Mouse (Mus musculus) heart, embryonic 10.5 days (tissue): ENCODE measurements around the gene 2610528J11Rik. TPM values are rescaled to one million over a fixed set of nuclear protein-coding genes. Genes with fewer than 3 reads are reported as not detected.

Source experiments
- polyA plus RNA-seq: library from polyadenylated mRNA; unstranded; fragments of >200 nt; fragmentation: Nextera tagmentation; extraction: Ambion mirVana; gene quantifications from 2 replicates; pipeline ENCODE4 v1.2.1, GENCODE M21; 2016

Gene 2610528J11Rik
- polyA plus RNA-seq, 1 experiment from 2014 or later, result 1.7 TPM

Other genes with a start within 250 kb of the 2610528J11Rik start
- 43.8 and 59.3 TPM in 2 replicates for gene Ptprf, start 235.6 kb upstream of the 2610528J11Rik start, polyA plus RNA-seq
- gene Szt2, start 117.7 kb upstream of the 2610528J11Rik start, polyA plus RNA-seq, result 6.7 and 8.6 TPM in 2 replicates
- gene Med8, start 117.7 kb upstream of the 2610528J11Rik start, polyA plus RNA-seq, result 102 and 124 TPM in 2 replicates
- 72.0 and 85.1 TPM in 2 replicates for gene Elovl1, start 98.9 kb upstream of the 2610528J11Rik start, polyA plus RNA-seq
- gene Cdc20, start 89.6 kb upstream of the 2610528J11Rik start, polyA plus RNA-seq, result 221 and 270 TPM in 2 replicates
- gene Mpl, start 69.5 kb upstream of the 2610528J11Rik start, polyA plus RNA-seq, result 3.9 and 5.5 TPM in 2 replicates
- gene Tie1, start 36.9 kb upstream of the 2610528J11Rik start, polyA plus RNA-seq, result 36.5 and 54.4 TPM in 2 replicates
- 0.32 and 0.69 TPM in 2 replicates for gene Tmem125, start 17.0 kb downstream of the 2610528J11Rik start, polyA plus RNA-seq
- 0.84 and 1.1 TPM in 2 replicates for gene Cfap57, start 93.8 kb downstream of the 2610528J11Rik start, polyA plus RNA-seq
- 110 and 166 TPM in 2 replicates for gene Ebna1bp2, start 93.8 kb downstream of the 2610528J11Rik start, polyA plus RNA-seq
- gene Olfr62, start 132.0 kb downstream of the 2610528J11Rik start, polyA plus RNA-seq, result not detected in 2 replicates
- gene Olfr1342, start 165.8 kb downstream of the 2610528J11Rik start, polyA plus RNA-seq, result not detected in 2 replicates
- 0.03 TPM in 1 of 2 replicates, not detected in the other for gene Olfr1341, start 176.5 kb downstream of the 2610528J11Rik start, polyA plus RNA-seq
- not detected in 2 replicates for gene Olfr1340, start 193.1 kb downstream of the 2610528J11Rik start, polyA plus RNA-seq
- not detected in 2 replicates for gene Olfr1339, start 205.2 kb downstream of the 2610528J11Rik start, polyA plus RNA-seq
- gene Olfr1338, start 231.7 kb downstream of the 2610528J11Rik start, polyA plus RNA-seq, result not detected in 2 replicates